Mouse (Mus musculus) embryonic facial prominence, embryonic 13.5 days (tissue): ENCODE measurements at regions not wholly inside any gene's neighbourhood (a gene's known extent, or its start where the extent isn't known, plus 50 kb on each side); places are given as distances from the start of the nearest gene placed in this dataset.

ENCODE experiments used
- ATAC-seq: fragments of 200-750 bp; cut with Nextera tagmentation; 2 replicates; pipeline ENCODE4 v1.8.0; 2017; ENCODE audit warnings: low read depth; ENCODE audit not compliant: insufficient number of reproducible peaks, insufficient read depth, low FRiP score, low TSS enrichment
- H3K27ac ChIP-seq: fragments of 300-500 bp; sonication (generic); 2 replicates; pipeline ENCODE4 v1.5.1; 2015; ENCODE audit warnings: moderate library complexity, mild to moderate bottlenecking, inconsistent platforms
- H3K27me3 ChIP-seq: fragments of 300-500 bp; sonication (generic); 2 replicates; pipeline ENCODE4 v1.6.1; 2015; ENCODE audit warnings: mild to moderate bottlenecking, inconsistent platforms
- H3K36me3 ChIP-seq: fragments of 300-500 bp; sonication (generic); 2 replicates; pipeline ENCODE4 v1.6.1; 2015; ENCODE audit warnings: mild to moderate bottlenecking, inconsistent platforms
- H3K4me1 ChIP-seq: fragments of 300-500 bp; sonication (generic); 2 replicates; pipeline ENCODE4 v1.6.1; 2015; ENCODE audit warnings: inconsistent platforms
- H3K4me2 ChIP-seq: fragments of 300-500 bp; sonication (generic); 2 replicates; pipeline ENCODE4 v1.6.1; 2015; ENCODE audit warnings: moderate library complexity, mild to moderate bottlenecking, inconsistent platforms
- H3K4me3 ChIP-seq: fragments of 300-500 bp; sonication (generic); 2 replicates; pipeline ENCODE4 v1.5.1; 2015; ENCODE audit warnings: mild to moderate bottlenecking, inconsistent platforms
- H3K9ac ChIP-seq: fragments of 300-500 bp; sonication (generic); 2 replicates; pipeline ENCODE4 v1.6.1; 2015; ENCODE audit warnings: mild to moderate bottlenecking, inconsistent platforms
- H3K9me3 ChIP-seq: fragments of 300-500 bp; sonication (generic); 2 replicates; pipeline ENCODE4 v1.6.1; 2016; ENCODE audit warnings: inconsistent platforms
- WGBS: fragments of 180-500 bp; shearing (Covaris S2); methylation state at CpG from one replicate; pipeline ENCODE4 v1.1.7; 2015; ENCODE audit warnings: mixed read lengths; 5-methylcytosine and 5-hydroxymethylcytosine counted together

GRCm38 (mm10) chr13:52165531-52165930, 319.1 kb downstream of the Gadd45g start:
- H3K4me3 ChIP-seq: no peak overlapping the region
- no peak overlapping the region for H3K27ac ChIP-seq
- 89% methylated on average over 1 of the region's 1 CpGs for WGBS
- H3K4me1 ChIP-seq: no peaks in the 10 kb centered on the region
- no peaks in the 10 kb centered on the region for H3K9me3 ChIP-seq
- H3K36me3 ChIP-seq: no peaks in the 10 kb centered on the region
- no peak for ATAC-seq
- no peak overlapping the region for H3K4me2 ChIP-seq
- no peaks in the 10 kb centered on the region for H3K27me3 ChIP-seq
- H3K9ac ChIP-seq: no peak overlapping the region

GRCm38 (mm10) chr13:52167968-52168367, 321.5 kb downstream of the Gadd45g start:
- 72% methylated on average over 5 of the region's 5 CpGs for WGBS
- H3K9me3 ChIP-seq: no peaks in the 10 kb centered on the region
- H3K4me3 ChIP-seq: no peak overlapping the region
- no peak overlapping the region for H3K9ac ChIP-seq
- H3K4me2 ChIP-seq: no peak overlapping the region
- H3K27ac ChIP-seq: no peak overlapping the region
- no peak for ATAC-seq
- H3K27me3 ChIP-seq: no peaks in the 10 kb centered on the region
- H3K36me3 ChIP-seq: no peaks in the 10 kb centered on the region
- no peaks in the 10 kb centered on the region for H3K4me1 ChIP-seq

GRCm38 (mm10) chr13:52172706-52173346, 326.3 kb downstream of the Gadd45g start:
- no peak for ATAC-seq

GRCm38 (mm10) chr13:52175665-52176064, 329.2 kb downstream of the Gadd45g start:
- H3K9me3 ChIP-seq: no peaks in the 10 kb centered on the region
- no peaks in the 10 kb centered on the region for H3K27me3 ChIP-seq
- H3K9ac ChIP-seq: no peak overlapping the region
- no peaks in the 10 kb centered on the region for H3K36me3 ChIP-seq
- no peak for ATAC-seq
- no peak overlapping the region for H3K4me2 ChIP-seq
- H3K27ac ChIP-seq: no peak overlapping the region
- no peaks in the 10 kb centered on the region for H3K4me1 ChIP-seq
- 70% methylated on average over 2 of the region's 2 CpGs for WGBS
- H3K4me3 ChIP-seq: no peak overlapping the region

More at GRCm38 (mm10) chr13:52172706-52173346, 326.3 kb downstream of the Gadd45g start:
- Histone ChIP-seq H3K36me3 (no peaks in the 10 kb centered on the region), H3K9ac (no peak overlapping the region), H3K4me1 (no peaks in the 10 kb centered on the region), H3K9me3 (no peaks in the 10 kb centered on the region), H3K27ac (no peak overlapping the region), H3K27me3 (no peaks in the 10 kb centered on the region), H3K4me3 (no peak overlapping the region), H3K4me2 (no peak overlapping the region)
- 84% methylated on average over 9 of the region's 9 CpGs for WGBS

GRCm38 (mm10) chr13:52179977-52180376, 333.5 kb downstream of the Gadd45g start:
- Histone ChIP-seq H3K4me1 (no peaks in the 10 kb centered on the region), H3K9me3 (no peaks in the 10 kb centered on the region), H3K27me3 (no peaks in the 10 kb centered on the region), H3K27ac (no peak overlapping the region), H3K4me3 (no peak overlapping the region), H3K36me3 (no peaks in the 10 kb centered on the region), H3K9ac (no peak overlapping the region), H3K4me2 (no peak overlapping the region)
- 83% methylated on average over 4 of the region's 4 CpGs for WGBS
- no peak for ATAC-seq

- Histone ChIP-seq H3K4me1 (no peaks in the 10 kb centered on the region), H3K4me2 (no peak overlapping the region), H3K36me3 (no peaks in the 10 kb centered on the region), H3K27ac (no peak overlapping the region), H3K4me3 (no peak overlapping the region), H3K9ac (no peak overlapping the region), H3K27me3 (no peaks in the 10 kb centered on the region), H3K9me3 (no peaks in the 10 kb centered on the region)
- WGBS: 69% methylated on average over 5 of the region's 5 CpGs
- ATAC-seq: no peak
Measured at GRCm38 (mm10) chr13:52183635-52184034, 337.2 kb downstream of the Gadd45g start.

GRCm38 (mm10) chr13:52185574-52185973, 339.1 kb downstream of the Gadd45g start:
- H3K4me1 ChIP-seq: 0 out of 2 replicates have a peak, but pooled peaks cover 3% of the 10 kb centered on the region
- no peaks in the 10 kb centered on the region for H3K27me3 ChIP-seq
- no peak overlapping the region for H3K4me2 ChIP-seq
- H3K9me3 ChIP-seq: no peaks in the 10 kb centered on the region
- no peak overlapping the region for H3K4me3 ChIP-seq
- no peak for ATAC-seq
- no peak overlapping the region for H3K27ac ChIP-seq
- no peak overlapping the region for H3K9ac ChIP-seq
- no peaks in the 10 kb centered on the region for H3K36me3 ChIP-seq
- 56% methylated on average over 1 of the region's 1 CpGs for WGBS

- Histone ChIP-seq H3K4me1 (0 out of 2 replicates have a peak, but pooled peaks cover 3% of the 10 kb centered on the region), H3K4me2 (no peak overlapping the region), H3K9ac (no peak overlapping the region), H3K27ac (no peak overlapping the region), H3K9me3 (no peaks in the 10 kb centered on the region), H3K36me3 (no peaks in the 10 kb centered on the region), H3K27me3 (no peaks in the 10 kb centered on the region), H3K4me3 (no peak overlapping the region)
- 89% methylated on average over 8 of the region's 8 CpGs for WGBS
- ATAC-seq: no peak
Measured at GRCm38 (mm10) chr13:52187841-52188604, 341.5 kb downstream of the Gadd45g start.

GRCm38 (mm10) chr13:52188605-52189003, 342.1 kb downstream of the Gadd45g start:
- Histone ChIP-seq H3K4me3 (no peak overlapping the region), H3K4me2 (no peak overlapping the region), H3K9ac (no peak overlapping the region), H3K27ac (no peak overlapping the region), H3K9me3 (no peaks in the 10 kb centered on the region), H3K27me3 (no peaks in the 10 kb centered on the region), H3K4me1 (0 out of 2 replicates have a peak, but pooled peaks cover 3% of the 10 kb centered on the region), H3K36me3 (no peaks in the 10 kb centered on the region)
- 52% methylated on average over 2 of the region's 2 CpGs for WGBS
- ATAC-seq: no peak

GRCm38 (mm10) chr13:52189382-52189923, 341.6 kb downstream of the Diras2 start:
- Histone ChIP-seq H3K4me1 (0 out of 2 replicates have a peak, but pooled peaks cover 3% of the 10 kb centered on the region), H3K4me2 (no peak overlapping the region), H3K27me3 (no peaks in the 10 kb centered on the region), H3K4me3 (no peak overlapping the region), H3K27ac (no peak overlapping the region), H3K9ac (no peak overlapping the region), H3K36me3 (no peaks in the 10 kb centered on the region), H3K9me3 (no peaks in the 10 kb centered on the region)
- no peak for ATAC-seq
- WGBS: 63% methylated on average over 10 of the region's 10 CpGs

GRCm38 (mm10) chr13:52190256-52190655, 340.8 kb downstream of the Diras2 start:
- 0 out of 2 replicates have a peak, but pooled peaks cover 3% of the 10 kb centered on the region for H3K4me1 ChIP-seq
- ATAC-seq: no peak
- no peak overlapping the region for H3K4me3 ChIP-seq
- no peaks in the 10 kb centered on the region for H3K36me3 ChIP-seq
- no peak overlapping the region for H3K27ac ChIP-seq
- no peaks in the 10 kb centered on the region for H3K27me3 ChIP-seq
- H3K4me2 ChIP-seq: no peak overlapping the region
- no peaks in the 10 kb centered on the region for H3K9me3 ChIP-seq
- 71% methylated on average over 9 of the region's 9 CpGs for WGBS
- H3K9ac ChIP-seq: no peak overlapping the region
